Mouse (Mus musculus) MEL (cell line): Measurements from ENCODE around the gene Crlf2. TPM values are rescaled to one million over a fixed set of nuclear protein-coding genes. Genes with fewer than 3 reads are reported as not detected.

Source experiments
- DNase-seq: peaks from one replicate; pipeline ENCODE4 v3.0.0; 2011; ENCODE audit warnings: low read depth, low spot score
- H3K27ac ChIP-seq: 2 replicates; pipeline ENCODE4 v1.5.1; 2012; ENCODE audit warnings: low read depth, mild to moderate bottlenecking, control low read depth, low read length, moderate library complexity; ENCODE audit not compliant: control insufficient read depth
- H3K27me3 ChIP-seq, 2 experiments: fragments of 150-350 bp in 1 of 2; sonication (generic) in 1 of 2; 2 replicates each; pipeline ENCODE4 v1.6.1; 2012; ENCODE audit warnings: low read length in 2 of 2, mild to moderate bottlenecking in 2 of 2, improper control_type of control experiment in 1 of 2, moderate library complexity in 1 of 2; ENCODE audit not compliant: insufficient read depth in 2 of 2, control insufficient read depth in 1 of 2
- H3K36me3 ChIP-seq, 2 experiments: 2 replicates each; pipeline ENCODE4 v1.6.1; 2012 to 2014; ENCODE audit warnings: low read length in 2 of 2, improper control_type of control experiment in 1 of 2, inconsistent platforms in 1 of 2, mild to moderate bottlenecking in 1 of 2; ENCODE audit not compliant: insufficient read depth in 2 of 2, control insufficient read depth in 1 of 2
- H3K4me1 ChIP-seq, 2 experiments: fragments of 150-350 bp in 1 of 2; sonication (generic) in 1 of 2; 2 replicates each; pipeline ENCODE4 v1.6.1; 2012; ENCODE audit warnings: low read length in 2 of 2, improper control_type of control experiment in 1 of 2, mild to moderate bottlenecking in 1 of 2; ENCODE audit not compliant: insufficient read depth in 2 of 2, control insufficient read depth in 1 of 2
- H3K4me3 ChIP-seq, 2 experiments: fragments of 150-350 bp in 1 of 2; sonication (generic) in 1 of 2; 2 replicates each; pipeline ENCODE4 v1.5.1; 2012; ENCODE audit warnings: low read depth in 2 of 2, low read length in 2 of 2, mild to moderate bottlenecking in 2 of 2, moderate library complexity in 2 of 2, control low read depth in 1 of 2, improper control_type of control experiment in 1 of 2; ENCODE audit not compliant: control insufficient read depth in 1 of 2, insufficient read depth in 1 of 2
- H3K79me2 ChIP-seq: 2 replicates; pipeline ENCODE4 v1.6.1; 2012; ENCODE audit warnings: mild to moderate bottlenecking, low read length, moderate library complexity; ENCODE audit not compliant: control insufficient read depth, poor library complexity, insufficient read depth
- H3K9ac ChIP-seq: 2 replicates; pipeline ENCODE4 v1.6.1; 2012; ENCODE audit warnings: low read depth, mild to moderate bottlenecking, control low read depth, low read length, moderate library complexity; ENCODE audit not compliant: control insufficient read depth, poor library complexity, severe bottlenecking
- H3K9me3 ChIP-seq: fragments of 150-350 bp; sonication (generic); replicated peaks from 2 replicates; pipeline ENCODE4 v1.6.1; 2012; ENCODE audit warnings: mild to moderate bottlenecking, low read length, improper control_type of control experiment, moderate library complexity; ENCODE audit not compliant: insufficient read depth
- CTCF ChIP-seq, 3 experiments: IDR thresholded peaks in 2 of 3; conservative IDR thresholded peaks in 1 of 3; 2 replicates each; pipeline ENCODE4 v1.5.1; 2011 to 2012; ENCODE audit warnings: low read length in 3 of 3, low read depth in 2 of 3, mild to moderate bottlenecking in 2 of 3, improper control_type of control experiment in 1 of 3, inconsistent platforms in 1 of 3, mixed read lengths in 1 of 3, moderate library complexity in 1 of 3; ENCODE audit not compliant: control insufficient read depth in 1 of 3, insufficient read depth in 1 of 3, poor library complexity in 1 of 3, severe bottlenecking in 1 of 3
- ETS1 ChIP-seq: IDR thresholded peaks from 2 replicates; pipeline ENCODE4 v1.6.1; 2012; ENCODE audit warnings: low read depth, mild to moderate bottlenecking, inconsistent platforms, low read length, improper control_type of control experiment, moderate library complexity
- GATA1 ChIP-seq: IDR thresholded peaks from 2 replicates; pipeline ENCODE4 v1.6.1; 2011; ENCODE audit warnings: low read depth, low read length, improper control_type of control experiment
- HCFC1 ChIP-seq: IDR thresholded peaks from 2 replicates; pipeline ENCODE4 v1.6.1; 2012; ENCODE audit warnings: low read depth, mild to moderate bottlenecking, inconsistent platforms, low read length, improper control_type of control experiment, moderate library complexity
- JUND ChIP-seq: IDR thresholded peaks from 2 replicates; pipeline ENCODE4 v1.6.1; 2011; ENCODE audit warnings: low read depth, mild to moderate bottlenecking, improper control_type of control experiment, low read length
- MAX ChIP-seq: IDR thresholded peaks from 2 replicates; pipeline ENCODE4 v1.6.1; 2011; ENCODE audit warnings: low read length, improper control_type of control experiment
- MXI1 ChIP-seq: IDR thresholded peaks from 2 replicates; pipeline ENCODE4 v1.6.1; 2011; ENCODE audit warnings: mild to moderate bottlenecking, low read depth, low read length, improper control_type of control experiment
- MYB ChIP-seq: IDR thresholded peaks from 2 replicates; pipeline ENCODE4 v1.6.1; 2011; ENCODE audit warnings: mild to moderate bottlenecking, low read depth, low read length, improper control_type of control experiment
- POLR2A ChIP-seq, 2 experiments: IDR thresholded peaks; 2 replicates each; pipeline ENCODE4 v1.6.1; 2011 to 2012; ENCODE audit warnings: low read length in 2 of 2, mild to moderate bottlenecking in 2 of 2, control low read depth in 1 of 2, improper control_type of control experiment in 1 of 2, low read depth in 1 of 2, moderate library complexity in 1 of 2; ENCODE audit not compliant: control insufficient read depth in 1 of 2, insufficient read depth in 1 of 2, poor library complexity in 1 of 2
- POLR2AphosphoS5 ChIP-seq: IDR thresholded peaks from 2 replicates; pipeline ENCODE4 v1.6.1; 2012; ENCODE audit warnings: low read depth, borderline replicate concordance, mild to moderate bottlenecking, inconsistent platforms, low read length, moderate library complexity, mixed read lengths
- RAD21 ChIP-seq: IDR thresholded peaks from 2 replicates; pipeline ENCODE4 v1.6.1; 2011; ENCODE audit warnings: mild to moderate bottlenecking, low read depth, low read length, improper control_type of control experiment
- SIN3A ChIP-seq: IDR thresholded peaks from 2 replicates; pipeline ENCODE4 v1.6.1; 2012; ENCODE audit warnings: low read length, improper control_type of control experiment, inconsistent platforms
- SMC3 ChIP-seq: IDR thresholded peaks from 2 replicates; pipeline ENCODE4 v1.6.1; 2011; ENCODE audit warnings: low read depth, low read length, improper control_type of control experiment
- UBTF ChIP-seq: IDR thresholded peaks from 2 replicates; pipeline ENCODE4 v1.6.1; 2012; ENCODE audit warnings: low read depth, mild to moderate bottlenecking, inconsistent platforms, low read length, improper control_type of control experiment, moderate library complexity, borderline replicate concordance; ENCODE audit not compliant: insufficient read depth
- USF2 ChIP-seq, 2 experiments: IDR thresholded peaks; 2 replicates each; pipeline ENCODE4 v1.6.1; 2011 to 2012; ENCODE audit warnings: improper control_type of control experiment in 2 of 2, low read length in 2 of 2, borderline replicate concordance in 1 of 2, inconsistent platforms in 1 of 2, low read depth in 1 of 2, mild to moderate bottlenecking in 1 of 2; ENCODE audit not compliant: insufficient read depth in 1 of 2
- ZC3H11A ChIP-seq: IDR thresholded peaks from 2 replicates; pipeline ENCODE4 v1.6.1; 2012; ENCODE audit warnings: low read depth, mild to moderate bottlenecking, inconsistent platforms, low read length, improper control_type of control experiment
- ZMIZ1 ChIP-seq: IDR thresholded peaks from 2 replicates; pipeline ENCODE4 v1.6.1; 2012; ENCODE audit warnings: low read depth, mild to moderate bottlenecking, inconsistent platforms, low read length, improper control_type of control experiment, moderate library complexity
- polyA plus RNA-seq, 2 experiments: library from polyadenylated mRNA; stranded (reverse) in 1 of 2; unstranded in 1 of 2; fragments of >175 nt in 1 of 2; fragments of >200 nt in 1 of 2; gene quantifications; 2 replicates each; pipeline versions ENCODE4 v1.2.1 to v1.2.4; 2012; ENCODE audit warnings: low replicate concordance in 2 of 2, low read depth in 1 of 2; ENCODE audit not compliant: insufficient read length in 2 of 2, insufficient read depth in 1 of 2, missing spikeins in 1 of 2
- total RNA-seq: library from RNA; depleted of rRNA; stranded (reverse); fragments of 300-350 nt; gene quantifications from 2 replicates; pipeline ENCODE4 v1.2.3, GENCODE M21; 2012; rRNA removed

The Crlf2 gene
- total RNA-seq (9.4 and 11.1 TPM in 2 replicates), polyA plus RNA-seq (10 to 100 TPM in 1 of 2 experiments, not detected in 1; 14.1 TPM)

- Histone ChIP-seq H3K4me1 (no peaks in the 10 kb centered on the region), H3K9me3 (no peaks in the 10 kb centered on the region), H3K9ac (peak within 1 kb of the TSS; percentile 100), H3K27ac (peak within 1 kb of the TSS; percentile 98), H3K36me3 (no peaks in the 10 kb centered on the region), H3K4me3 (peak within 1 kb of the TSS; percentile 86 to 97), H3K79me2 (peaks cover 2% of the 10 kb centered on the region; the same call in 1 of the 2 replicates), H3K27me3 (no peaks in the 10 kb centered on the region)
- DNase-seq: peak; percentile 98
- no peak for TF ChIP-seq POLR2AphosphoS5
- TF ChIP-seq POLR2A (IDR thresholded peaks at IDR 0.05; ENCODE audit: control insufficient read depth in 1 of 2, insufficient read depth in 1 of 2, low read depth in 1 of 2, low read length in 2 of 2, poor library complexity in 1 of 2): peak in 1 of 2 experiments; percentile 15; a peak in 1 of 4 replicates
- TF ChIP-seq JUND: no peak
- TF ChIP-seq MYB: peak; percentile 87
- no peak for TF ChIP-seq GATA1
- TF ChIP-seq ETS1: peak; percentile 7; the same call in 1 of the 2 replicates
These were observed at the start of gene Crlf2 for GRCm38 (mm10) chr5:109558404-109559160. TSS of gene Crlf2 (minus strand) at chr5:109558993.

GRCm38 (mm10) chr5:109602585-109602984, 43.8 kb upstream of the Crlf2 start:
- DNase-seq: peak; percentile 84
- Histone ChIP-seq H3K9me3 (no peaks in the 10 kb centered on the region), H3K27ac (no peak overlapping the region), H3K4me1 (no peaks in the 10 kb centered on the region), H3K36me3 (no peaks in the 10 kb centered on the region), H3K79me2 (no peaks in the 10 kb centered on the region), H3K4me3 (no peak overlapping the region), H3K9ac (no peak overlapping the region), H3K27me3 (no peaks in the 10 kb centered on the region)
- TF ChIP-seq ZMIZ1 (no peak), UBTF (no peak), USF2 (IDR thresholded peaks at IDR 0.05; ENCODE audit: borderline replicate concordance in 1 of 2, insufficient read depth in 1 of 2, low read depth in 1 of 2, low read length in 2 of 2) (no peak), RAD21 (peak; percentile 93), SIN3A (0 out of 2 replicates have a peak, but pooled peaks have one; percentile 35), MXI1 (no peak), MAX (no peak), ZC3H11A (peak; percentile 88), CTCF (IDR thresholded peaks at IDR 0.05 in 2 of 3, conservative IDR thresholded peaks at IDR 0.05 in 1 of 3; ENCODE audit: control insufficient read depth in 1 of 3, insufficient read depth in 1 of 3, low read depth in 2 of 3, low read length in 3 of 3, poor library complexity in 1 of 3, severe bottlenecking in 1 of 3) (peak; percentile 59 to 89 (median 80)), SMC3 (peak; percentile 94), HCFC1 (no peak), POLR2A (IDR thresholded peaks at IDR 0.05; ENCODE audit: control insufficient read depth in 1 of 2, insufficient read depth in 1 of 2, low read depth in 1 of 2, low read length in 2 of 2, poor library complexity in 1 of 2) (no peak)
